Mouse (Mus musculus): ENCODE measurements around the gene Smco4. TPM values are rescaled to one million over a fixed set of nuclear protein-coding genes. Genes with fewer than 3 reads are reported as not detected.
"Not testable (repeated sequence)": the region's sequence is repeated elsewhere in the genome, so short reads cannot be mapped to it uniquely, and the experiment has no call there.

Smco4 gene
- polyA plus RNA-seq, 1 experiment from 2014 or later = 1.4 TPM

GRCm38 (mm10) chr9:15536861-15537426 is 43.7 kb downstream of the Smco4 start:
- TF ChIP-seq CTCF (IDR thresholded peaks at IDR 0.05; ENCODE audit: low read depth) = no peak
- no peak overlapping the region for H3K27ac ChIP-seq (replicated peaks)
- 81% methylated on average over 5 of the region's 5 CpGs for WGBS

GRCm38 (mm10) chr9:15537455-15538048 is 44.3 kb downstream of the Smco4 start:
- Histone ChIP-seq H3K4me2 (replicated peaks; ENCODE audit: low read depth) (no peak overlapping the region), H3K4me3 (ENCODE audit: low read depth, low read length) (no peak overlapping the region), H3K4me1 (replicated peaks; ENCODE audit: control insufficient read depth, insufficient read depth) (0 out of 2 replicates have a peak, but pooled peaks cover 4% of the 10 kb centered on the region), H3K9me3 (ENCODE audit: control insufficient read depth, low read length) (no peaks in the 10 kb centered on the region), H3K36me3 (ENCODE audit: control insufficient read depth, insufficient read depth, low read length) (no peaks in the 10 kb centered on the region), H3K27me3 (ENCODE audit: control insufficient read depth, insufficient read depth, low read length) (no peaks in the 10 kb centered on the region), H3K9ac (ENCODE audit: low read length) (no peak overlapping the region), H3K27ac (replicated peaks) (no peak overlapping the region)
- WGBS = 92% methylated on average over 3 of the region's 3 CpGs
- no peak for ATAC-seq (ENCODE audit: low FRiP score, low TSS enrichment)
- peak; percentile 28; the same call in 1 of the 2 replicates for TF ChIP-seq CTCF (IDR thresholded peaks at IDR 0.05; ENCODE audit: low read depth)
- TF ChIP-seq EP300 (optimal IDR thresholded peaks at IDR 0.05) = no peak
- no peak for DNase-seq (ENCODE audit: low spot score)

More at GRCm38 (mm10) chr9:15536861-15537426, 43.7 kb downstream of the Smco4 start:
- Histone ChIP-seq H3K36me3 (ENCODE audit: control insufficient read depth, insufficient read depth, low read length) (no peaks in the 10 kb centered on the region), H3K9ac (ENCODE audit: low read length) (no peak overlapping the region), H3K9me3 (ENCODE audit: control insufficient read depth, low read length) (no peaks in the 10 kb centered on the region), H3K4me2 (replicated peaks; ENCODE audit: low read depth) (no peak overlapping the region), H3K4me3 (ENCODE audit: low read depth, low read length) (no peak overlapping the region), H3K4me1 (replicated peaks; ENCODE audit: control insufficient read depth, insufficient read depth) (0 out of 2 replicates have a peak, but pooled peaks cover 4% of the 10 kb centered on the region), H3K27me3 (ENCODE audit: control insufficient read depth, insufficient read depth, low read length) (no peaks in the 10 kb centered on the region)
- no peak for DNase-seq (ENCODE audit: low spot score)
- peak; percentile 30; the same call in 1 of the 2 replicates for ATAC-seq (ENCODE audit: low FRiP score, low TSS enrichment)

- Histone ChIP-seq H3K27ac (replicated peaks) (no peak overlapping the region), H3K9me3 (ENCODE audit: control insufficient read depth, low read length) (no peaks in the 10 kb centered on the region), H3K4me1 (replicated peaks; ENCODE audit: control insufficient read depth, insufficient read depth) (0 out of 2 replicates have a peak, but pooled peaks cover 4% of the 10 kb centered on the region), H3K4me2 (replicated peaks; ENCODE audit: low read depth) (no peak overlapping the region), H3K36me3 (ENCODE audit: control insufficient read depth, insufficient read depth, low read length) (no peaks in the 10 kb centered on the region), H3K4me3 (ENCODE audit: low read depth, low read length) (no peak overlapping the region), H3K9ac (ENCODE audit: low read length) (no peak overlapping the region), H3K27me3 (ENCODE audit: control insufficient read depth, insufficient read depth, low read length) (no peaks in the 10 kb centered on the region)
- 81% methylated on average over 8 of the region's 8 CpGs for WGBS
- TF ChIP-seq EP300 (optimal IDR thresholded peaks at IDR 0.05) (no peak), CTCF (IDR thresholded peaks at IDR 0.05; ENCODE audit: low read depth) (no peak)
- no peak for DNase-seq (ENCODE audit: low spot score)
- no peak for ATAC-seq (ENCODE audit: low FRiP score, low TSS enrichment)
Measured at GRCm38 (mm10) chr9:15538979-15539533, 45.8 kb downstream of the Smco4 start.

- ATAC-seq (ENCODE audit: low FRiP score, low TSS enrichment) (peak; percentile 87), DNase-seq (ENCODE audit: low spot score) (peak; percentile 63)
- no peaks in the 10 kb centered on the region for H3K9me3 ChIP-seq (ENCODE audit: control insufficient read depth, low read length)
- H3K9ac ChIP-seq (ENCODE audit: low read length) = no peak overlapping the region
- no peaks in the 10 kb centered on the region for H3K27me3 ChIP-seq (ENCODE audit: control insufficient read depth, insufficient read depth, low read length)
- WGBS = 48% methylated on average over 5 of the region's 5 CpGs
- H3K27ac ChIP-seq (replicated peaks) = 0 out of 2 replicates have a peak overlapping the region, but pooled peaks have one; percentile 18
- H3K36me3 ChIP-seq (ENCODE audit: control insufficient read depth, insufficient read depth, low read length) = no peaks in the 10 kb centered on the region
- 0 out of 2 replicates have a peak, but pooled peaks cover 2% of the 10 kb centered on the region for H3K4me1 ChIP-seq (replicated peaks; ENCODE audit: control insufficient read depth, insufficient read depth)
- no peak overlapping the region for H3K4me3 ChIP-seq (ENCODE audit: low read depth, low read length)
- H3K4me2 ChIP-seq (replicated peaks; ENCODE audit: low read depth) = no peak overlapping the region
- no peak for TF ChIP-seq EP300 (optimal IDR thresholded peaks at IDR 0.05)
- TF ChIP-seq CTCF (IDR thresholded peaks at IDR 0.05; ENCODE audit: low read depth) = no peak
Measured at GRCm38 (mm10) chr9:15541735-15542354, 48.6 kb downstream of the Smco4 start.

GRCm38 (mm10) chr9:15550461-15550961 is 57.3 kb downstream of the Smco4 start:
- Histone ChIP-seq H3K4me3 (ENCODE audit: low read depth, low read length) (no peak overlapping the region), H3K27me3 (ENCODE audit: control insufficient read depth, insufficient read depth, low read length) (no peaks in the 10 kb centered on the region), H3K27ac (replicated peaks) (no peak overlapping the region), H3K4me2 (replicated peaks; ENCODE audit: low read depth) (no peak overlapping the region), H3K9ac (ENCODE audit: low read length) (no peak overlapping the region), H3K9me3 (ENCODE audit: control insufficient read depth, low read length) (no peaks in the 10 kb centered on the region), H3K36me3 (ENCODE audit: control insufficient read depth, insufficient read depth, low read length) (no peaks in the 10 kb centered on the region), H3K4me1 (replicated peaks; ENCODE audit: control insufficient read depth, insufficient read depth) (no peaks in the 10 kb centered on the region)
- DNase-seq (ENCODE audit: low spot score) = no peak
- no peak for ATAC-seq (ENCODE audit: low FRiP score, low TSS enrichment)
- no peak for TF ChIP-seq CTCF (IDR thresholded peaks at IDR 0.05; ENCODE audit: low read depth)
- 46% methylated on average over 4 of the region's 4 CpGs for WGBS

GRCm38 (mm10) chr9:15551073-15551472 is 57.8 kb downstream of the Smco4 start:
- H3K4me1 ChIP-seq (replicated peaks; ENCODE audit: control insufficient read depth, insufficient read depth); DNase-seq (ENCODE audit: low spot score); H3K9ac ChIP-seq (ENCODE audit: low read length); ATAC-seq (ENCODE audit: low FRiP score, low TSS enrichment); H3K36me3 ChIP-seq (ENCODE audit: control insufficient read depth, insufficient read depth, low read length); H3K4me3 ChIP-seq (ENCODE audit: low read depth, low read length); H3K4me2 ChIP-seq (replicated peaks; ENCODE audit: low read depth); H3K27ac ChIP-seq (replicated peaks); H3K9me3 ChIP-seq (ENCODE audit: control insufficient read depth, low read length); H3K27me3 ChIP-seq (ENCODE audit: control insufficient read depth, insufficient read depth, low read length): not testable (repeated sequence)
- 85% methylated on average over 6 of the region's 6 CpGs for WGBS
